Mouse (Mus musculus) lung, adult 2 months (tissue): Measurements from ENCODE around the gene Gng3. TPM values are rescaled to one million over a fixed set of nuclear protein-coding genes. Genes with fewer than 3 reads are reported as not detected.

ENCODE experiments used
- DNase-seq: peaks from one replicate; pipeline ENCODE4 v3.0.0; 2022
- H3K4me1 ChIP-seq: fragments of 200-500 bp; 2 replicates; pipeline ENCODE4 v1.6.1; 2011; ENCODE audit warnings: low read length; ENCODE audit not compliant: control insufficient read depth, insufficient read depth
- H3K4me3 ChIP-seq: fragments of 200-500 bp; replicated peaks from 2 replicates; pipeline ENCODE3; 2011; ENCODE audit warnings: low read depth, mild to moderate bottlenecking, control low read depth, low read length; ENCODE audit errors: extremely low read depth
- CTCF ChIP-seq: fragments of 200-500 bp; IDR thresholded peaks from 2 replicates; pipeline ENCODE4 v1.5.1; 2011; ENCODE audit warnings: mild to moderate bottlenecking, low read length, control low read depth; ENCODE audit not compliant: insufficient read depth
- POLR2A ChIP-seq: fragments of 200-500 bp; IDR thresholded peaks from 2 replicates; pipeline ENCODE4 v1.6.1; 2011; ENCODE audit warnings: low read depth, mild to moderate bottlenecking, control low read depth, low read length, borderline replicate concordance; ENCODE audit errors: extremely low read depth
- WGBS: fragments of 180-500 bp; shearing (Covaris S2); methylation state at CpG from one replicate; pipeline ENCODE4 v1.1.7; 2018; 5-methylcytosine and 5-hydroxymethylcytosine counted together
- polyA plus RNA-seq: library from polyadenylated mRNA; depleted of rRNA; stranded (reverse); fragments of >200 nt; gene quantifications from 2 replicates; pipeline ENCODE4 v1.2.3, GENCODE M21; 2012

The Gng3 gene
- polyA plus RNA-seq, 1 experiment = 0.11 TPM

DNA sequence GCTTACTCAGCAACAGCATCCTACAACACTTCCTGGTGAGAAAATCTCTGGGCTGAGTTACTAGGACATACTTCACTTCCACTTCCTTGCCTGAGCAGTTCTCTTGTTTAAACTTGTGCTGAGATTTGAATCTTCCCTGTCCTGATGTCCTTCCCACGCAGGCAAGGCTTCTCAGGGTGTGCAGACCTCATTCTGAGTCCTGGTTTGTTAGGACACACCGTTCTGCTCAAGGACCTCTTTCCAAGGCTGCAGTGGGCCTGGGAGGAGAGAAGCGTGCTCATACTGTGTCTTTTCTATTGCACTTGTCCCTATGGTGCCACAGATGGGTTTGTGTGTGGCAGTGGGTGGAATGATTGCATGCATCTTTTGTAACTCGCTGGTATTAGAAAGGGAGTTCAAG is 6.0 kb downstream of the Gng3 start:
- WGBS = 81% methylated on average over 4 of the region's 4 CpGs
- no peak for TF ChIP-seq CTCF
- TF ChIP-seq POLR2A = no peak
- DNase-seq = no peak
- H3K4me3 ChIP-seq = no peak overlapping the region
- H3K4me1 ChIP-seq = peaks cover under 1% of the 10 kb centered on the region; the same call in 1 of the 2 replicates

DNA sequence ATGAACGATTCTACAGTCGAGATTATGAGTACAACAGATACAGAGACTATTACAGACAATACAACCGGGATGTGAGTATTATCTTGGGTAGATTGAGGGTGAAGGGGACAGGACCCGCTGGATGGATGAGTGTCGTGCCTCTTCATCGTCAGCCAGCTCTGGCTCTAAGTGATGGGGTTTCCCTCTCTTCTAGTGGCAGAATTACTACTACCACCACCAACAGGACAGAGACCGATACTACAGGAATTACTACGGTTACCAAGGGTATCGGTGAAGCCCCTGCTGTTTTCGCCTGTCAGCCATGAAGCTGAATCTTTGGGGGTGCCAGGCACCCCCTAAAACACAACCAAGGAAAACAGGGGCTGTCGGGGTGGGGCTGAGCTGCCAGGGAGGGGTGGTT is 7.7 kb downstream of the Gng3 start:
- Histone ChIP-seq H3K4me3 (no peak overlapping the region), H3K4me1 (no peaks in the 10 kb centered on the region)
- DNase-seq = no peak
- TF ChIP-seq CTCF (no peak), POLR2A (no peak)
- 83% methylated on average over 11 of the region's 11 CpGs for WGBS

GRCm38 (mm10) chr19:8830664-8831063 is 8.3 kb downstream of the Gng3 start:
- TF ChIP-seq CTCF (no peak), POLR2A (no peak)

DNA sequence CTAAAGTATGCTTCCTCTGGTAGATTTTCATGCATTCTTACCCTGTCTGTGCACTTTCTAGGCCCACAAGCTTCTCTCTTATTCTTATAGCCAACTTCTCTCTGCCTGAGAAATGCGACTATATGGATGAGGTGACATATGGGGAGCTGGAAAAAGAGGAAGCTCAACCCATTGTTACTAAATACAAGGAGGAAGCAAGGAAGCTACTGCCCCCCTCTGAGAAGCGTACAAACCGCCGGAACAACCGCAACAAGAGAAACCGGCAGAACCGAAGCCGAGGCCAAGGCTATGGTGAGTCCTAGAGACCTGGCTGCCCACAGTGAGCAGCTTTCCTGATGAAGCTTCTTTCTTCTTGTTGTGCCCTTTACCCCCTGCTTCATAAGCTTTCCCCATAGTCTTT is 9.3 kb downstream of the Gng3 start, which contains the start of gene AC129217.1:
AC129217.1 (plus strand) TSS at position 114 of the 400 bp plus-strand sequence.
- Histone ChIP-seq H3K4me1 (no peaks in the 10 kb centered on the region), H3K4me3 (no peak within 1 kb of the TSS)
- TF ChIP-seq POLR2A (no peak), CTCF (no peak)
- 74% methylated on average over 8 of the region's 8 CpGs for WGBS
- DNase-seq = no peak

More at GRCm38 (mm10) chr19:8830664-8831063, 8.3 kb downstream of the Gng3 start:
- WGBS = 88% methylated on average over 8 of the region's 8 CpGs
- DNase-seq = no peak
- H3K4me1 ChIP-seq = no peaks in the 10 kb centered on the region
- H3K4me3 ChIP-seq = no peak overlapping the region

DNA sequence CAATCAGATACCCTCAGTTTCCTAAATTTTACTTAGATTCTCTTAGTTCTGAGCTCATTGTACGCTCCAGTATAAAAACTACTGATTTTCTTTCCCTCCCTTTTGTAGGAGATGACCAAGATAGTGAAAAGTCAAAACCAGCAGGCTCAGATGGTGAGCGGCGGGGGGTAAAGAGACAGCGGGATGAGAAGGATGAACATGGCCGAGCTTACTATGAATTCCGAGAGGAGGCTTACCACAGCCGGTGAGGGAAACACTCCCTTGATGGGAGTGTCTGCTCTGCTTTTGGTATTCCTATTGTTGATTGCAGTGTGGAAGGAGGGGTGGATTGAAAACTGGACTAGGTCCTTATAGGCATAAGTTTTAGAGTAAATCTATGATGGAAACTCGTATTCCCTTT is 16.3 kb downstream of the Gng3 start:
- 52% methylated on average over 8 of the region's 8 CpGs for WGBS
- H3K4me1 ChIP-seq = peaks cover 9% of the 10 kb centered on the region
- no peak for DNase-seq
- no peak overlapping the region for H3K4me3 ChIP-seq
- no peak for TF ChIP-seq CTCF
- TF ChIP-seq POLR2A = no peak

- peak overlapping the region; percentile 97 for H3K4me3 ChIP-seq
- 1% methylated on average over 7 of the region's 7 CpGs for WGBS
- TF ChIP-seq POLR2A = no peak
- no peak for DNase-seq
- H3K4me1 ChIP-seq = peaks cover 9% of the 10 kb centered on the region
Observed at GRCm38 (mm10) chr19:8821146-8821545, 17.8 kb downstream of the Gng3 start.

- WGBS = under 1% methylated on average over 45 of the region's 48 CpGs
- Histone ChIP-seq H3K4me1 (peaks cover 9% of the 10 kb centered on the region), H3K4me3 (peak overlapping the region; percentile 97)
- no peak for DNase-seq
- TF ChIP-seq POLR2A (no peak), CTCF (no peak)
Observed at GRCm38 (mm10) chr19:8820424-8820956, 18.5 kb downstream of the Gng3 start.

DNA sequence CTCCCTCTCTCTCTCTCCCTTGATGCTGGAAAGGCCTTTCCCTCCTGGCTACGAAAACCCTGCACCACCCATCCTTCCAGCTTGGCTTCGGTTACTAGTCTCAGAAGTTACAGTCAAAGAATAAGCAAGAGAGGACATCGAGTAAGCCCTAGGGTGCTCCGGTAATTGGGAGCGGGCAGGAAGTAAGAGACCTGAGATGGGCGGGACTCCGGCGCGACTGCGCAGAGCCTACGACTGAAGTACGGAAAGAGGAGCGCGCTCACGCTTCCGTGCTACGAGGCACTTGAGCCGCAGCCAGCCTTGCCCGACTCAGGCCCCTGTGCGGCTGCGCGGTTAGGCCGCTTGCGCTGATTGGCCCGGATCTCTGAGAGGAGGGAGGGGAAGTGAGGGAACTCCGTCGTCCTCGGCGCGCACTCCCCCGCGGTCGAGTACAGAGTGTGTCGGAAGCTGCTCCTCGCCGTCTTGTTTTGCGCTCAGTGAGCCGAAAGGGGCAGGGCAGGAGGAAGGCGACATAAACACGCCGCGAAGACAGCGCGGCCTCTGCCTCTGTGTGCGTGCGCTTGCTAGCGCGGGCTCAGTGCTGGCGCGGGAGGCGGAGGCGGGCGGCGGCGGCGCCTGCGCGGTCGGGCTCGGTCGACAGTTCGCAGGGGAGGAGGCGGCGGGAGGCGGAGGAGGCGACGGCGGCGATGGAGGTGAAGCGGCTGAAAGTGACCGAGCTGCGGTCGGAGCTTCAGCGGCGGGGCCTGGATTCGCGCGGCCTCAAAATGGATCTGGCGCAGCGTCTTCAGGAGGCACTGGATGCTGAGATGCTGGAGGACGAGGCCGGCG is 19.2 kb downstream of the Gng3 start, which contains the start of gene Hnrnpul2:
Hnrnpul2 (plus strand) TSS at position 415 of the 828 bp plus-strand sequence.
- TF ChIP-seq POLR2A (peak; percentile 95; the same call in 1 of the 2 replicates), CTCF (no peak)
- WGBS = under 1% methylated on average over 82 of the region's 83 CpGs
- DNase-seq = peak; percentile 97
- Histone ChIP-seq H3K4me1 (peaks cover 9% of the 10 kb centered on the region), H3K4me3 (peak within 1 kb of the TSS; percentile 97)

DNA sequence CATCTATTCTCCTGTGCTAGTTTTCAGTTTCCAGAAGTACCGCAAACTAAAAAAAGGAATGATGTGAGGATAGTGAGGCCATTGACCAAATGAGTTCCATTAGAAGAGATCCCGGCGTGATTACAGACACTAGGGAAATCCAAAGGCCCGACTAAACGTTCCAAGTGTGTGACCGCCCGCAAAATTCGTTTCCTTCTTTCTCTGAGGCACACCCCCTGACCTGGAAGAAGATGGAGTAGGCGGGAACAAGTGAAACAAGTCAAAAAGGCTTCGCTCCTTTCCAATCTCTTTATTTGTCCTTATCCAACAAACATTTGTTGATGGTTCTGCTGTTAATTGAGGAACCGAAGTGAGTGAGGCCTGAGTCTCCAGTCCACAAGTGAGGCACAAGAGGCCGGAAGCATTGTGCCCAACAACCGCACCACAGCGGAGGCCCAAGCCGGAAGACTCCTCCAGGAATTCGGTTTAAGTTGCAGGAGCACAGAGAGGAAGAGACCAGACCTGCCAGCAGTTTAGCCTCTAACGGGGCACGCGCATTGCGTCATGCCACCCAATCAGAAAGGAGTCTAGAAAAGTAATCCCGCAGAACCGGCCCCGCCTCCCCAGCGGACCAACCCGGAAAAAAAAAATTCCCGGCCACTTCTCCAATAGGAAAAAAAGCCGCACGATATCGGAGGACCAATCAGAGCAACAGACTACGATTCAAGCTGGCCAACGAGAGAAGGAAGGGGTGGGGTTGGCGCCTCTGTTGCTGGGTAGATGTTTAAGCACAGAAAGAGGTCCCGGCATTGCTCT is 20.0 kb downstream of the Gng3 start, which contains the start of gene Ttc9c:
Ttc9c (minus strand) TSS at position 533 of the 795 bp plus-strand sequence.
- H3K4me3 ChIP-seq = peak within 1 kb of the TSS; percentile 97
- DNase-seq = peak; percentile 92
- WGBS = under 1% methylated on average over 33 of the region's 33 CpGs
- TF ChIP-seq CTCF (no peak), POLR2A (peak; percentile 89; the same call in 1 of the 2 replicates)
- peaks cover 9% of the 10 kb centered on the region for H3K4me1 ChIP-seq
